Mouse (Mus musculus) effector memory CD4-positive, alpha-beta T cell, adult 5 months (primary cell): ENCODE results near the gene Tet2. TPM values are rescaled to one million over a fixed set of nuclear protein-coding genes. Genes with fewer than 3 reads are reported as not detected.

Source experiments
- polyA plus RNA-seq: library from polyadenylated mRNA; unstranded; fragments of 100-300 nt; shearing (Covaris generic); gene quantifications from one replicate; pipeline ENCODE4 v1.2.1, GENCODE M21; 2017

The Tet2 gene
- 68.4 TPM for polyA plus RNA-seq

GRCm38 (mm10) chr3:133544551-133545303 lies at the start of gene Tet2:
Gene Tet2 (minus strand): TSS chr3:133545139.

Other genes starting within 250 kb of the Tet2 start
- gene Ppa2, start 235.0 kb downstream of the Tet2 start, polyA plus RNA-seq: 22.6 TPM